Mouse (Mus musculus): ENCODE results near the gene 1700013F07Rik. TPM values are rescaled to one million over a fixed set of nuclear protein-coding genes. Genes with fewer than 3 reads are reported as not detected.
"Not testable (repeated sequence)": the region's sequence is repeated elsewhere in the genome, so short reads cannot be mapped to it uniquely, and the experiment has no call there.

1700013F07Rik gene
- polyA plus RNA-seq (2016; fragmentation: Nextera tagmentation; extraction: Ambion mirVana): not detected in 2 replicates

DNA sequence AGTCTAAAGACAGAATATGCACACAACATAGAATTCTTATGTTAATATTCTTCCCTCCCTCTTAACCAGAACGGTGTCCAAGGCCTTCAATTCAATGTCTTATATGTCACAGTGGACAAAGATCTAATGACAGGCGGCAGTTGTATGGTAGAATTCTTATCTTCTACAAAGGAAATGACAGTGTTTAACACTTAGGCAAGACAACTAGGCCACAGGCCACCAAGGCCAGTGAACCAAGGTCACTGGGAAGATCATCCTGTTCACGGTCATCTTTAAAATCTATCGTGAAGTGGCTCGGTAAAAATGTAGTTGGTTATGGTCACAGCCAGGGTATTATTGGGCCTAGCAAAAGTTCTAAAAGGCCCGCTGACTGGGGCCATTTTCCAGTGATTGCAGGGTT lies at the start of gene 1700013F07Rik:
Gene 1700013F07Rik (plus strand): TSS at position 200 of the 400 bp plus-strand sequence.
- Histone ChIP-seq H3K27me3 (peaks cover 28% of the 10 kb centered on the region), H3K9ac (replicated peaks) (no peak within 1 kb of the TSS), H3K9me3 (no peaks in the 10 kb centered on the region), H3K27ac (no peak within 1 kb of the TSS), H3K4me2 (no peak within 1 kb of the TSS), H3K36me3 (no peaks in the 10 kb centered on the region), H3K4me3 (replicated peaks) (no peak within 1 kb of the TSS), H3K4me1 (replicated peaks) (peaks cover 10% of the 10 kb centered on the region)
- no peak for ATAC-seq (ENCODE audit: insufficient number of reproducible peaks, insufficient read depth, low FRiP score, low TSS enrichment, low read depth)
- WGBS: 88% methylated on average over 6 of the region's 6 CpGs

DNA sequence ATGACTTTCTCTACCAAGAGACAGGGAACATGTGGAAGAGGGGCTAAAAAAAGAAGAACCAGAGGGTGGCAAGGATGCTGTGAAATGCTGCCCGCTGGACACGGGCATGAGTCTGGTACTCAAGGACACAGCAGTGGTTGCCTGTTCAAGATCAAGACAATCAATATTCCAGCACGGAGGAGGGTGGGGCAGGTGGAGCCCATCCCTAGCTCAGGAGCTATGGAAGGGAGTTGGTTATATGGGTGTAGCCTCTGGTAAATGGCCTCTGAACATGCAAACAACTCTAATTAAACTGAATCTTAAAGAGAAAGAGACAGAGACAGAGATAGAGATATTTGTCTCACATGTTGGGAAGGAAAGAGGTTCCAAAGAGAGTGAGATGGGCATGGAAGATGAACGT lies 49.2 kb upstream of the 1700013F07Rik start:
- Histone ChIP-seq H3K27ac (no peak overlapping the region), H3K9me3 (0 out of 2 replicates have a peak, but pooled peaks cover 8% of the 10 kb centered on the region), H3K36me3 (no peaks in the 10 kb centered on the region), H3K4me2 (no peak overlapping the region), H3K4me3 (replicated peaks) (no peak overlapping the region), H3K9ac (replicated peaks) (no peak overlapping the region), H3K27me3 (no peaks in the 10 kb centered on the region), H3K4me1 (replicated peaks) (no peaks in the 10 kb centered on the region)
- 88% methylated on average over 4 of the region's 4 CpGs for WGBS
- no peak for ATAC-seq (ENCODE audit: insufficient number of reproducible peaks, insufficient read depth, low FRiP score, low TSS enrichment, low read depth)

DNA sequence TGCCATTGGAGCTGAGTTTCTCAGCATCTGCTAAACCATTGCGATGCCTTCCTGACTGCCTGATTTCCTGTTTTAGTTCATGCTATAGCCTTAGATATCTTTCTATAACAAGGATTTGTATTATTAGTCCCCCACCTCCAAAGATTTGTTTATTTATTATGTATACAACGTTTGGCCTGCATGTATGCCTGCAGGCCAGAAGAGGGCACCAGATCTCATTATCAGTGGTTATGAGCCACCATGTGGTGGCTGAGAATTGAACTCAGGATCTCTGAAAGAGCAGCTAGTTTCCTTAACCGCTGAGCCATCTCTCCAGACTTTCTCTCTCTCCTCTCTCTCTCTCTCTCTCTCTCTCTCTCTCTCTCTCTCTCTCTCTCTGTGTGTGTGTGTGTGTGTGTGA lies 44.0 kb upstream of the 1700013F07Rik start:
- Histone ChIP-seq H3K27ac (no peak overlapping the region), H3K36me3 (no peaks in the 10 kb centered on the region), H3K4me2 (no peak overlapping the region), H3K9ac (replicated peaks) (no peak overlapping the region), H3K27me3 (peaks cover 5% of the 10 kb centered on the region; the same call in 1 of the 2 replicates), H3K4me3 (replicated peaks) (no peak overlapping the region), H3K4me1 (replicated peaks) (no peaks in the 10 kb centered on the region), H3K9me3 (0 out of 2 replicates have a peak, but pooled peaks cover 4% of the 10 kb centered on the region)
- no peak for ATAC-seq (ENCODE audit: insufficient number of reproducible peaks, insufficient read depth, low FRiP score, low TSS enrichment, low read depth)
- WGBS: 45% methylated on average over 3 of the region's 3 CpGs

DNA sequence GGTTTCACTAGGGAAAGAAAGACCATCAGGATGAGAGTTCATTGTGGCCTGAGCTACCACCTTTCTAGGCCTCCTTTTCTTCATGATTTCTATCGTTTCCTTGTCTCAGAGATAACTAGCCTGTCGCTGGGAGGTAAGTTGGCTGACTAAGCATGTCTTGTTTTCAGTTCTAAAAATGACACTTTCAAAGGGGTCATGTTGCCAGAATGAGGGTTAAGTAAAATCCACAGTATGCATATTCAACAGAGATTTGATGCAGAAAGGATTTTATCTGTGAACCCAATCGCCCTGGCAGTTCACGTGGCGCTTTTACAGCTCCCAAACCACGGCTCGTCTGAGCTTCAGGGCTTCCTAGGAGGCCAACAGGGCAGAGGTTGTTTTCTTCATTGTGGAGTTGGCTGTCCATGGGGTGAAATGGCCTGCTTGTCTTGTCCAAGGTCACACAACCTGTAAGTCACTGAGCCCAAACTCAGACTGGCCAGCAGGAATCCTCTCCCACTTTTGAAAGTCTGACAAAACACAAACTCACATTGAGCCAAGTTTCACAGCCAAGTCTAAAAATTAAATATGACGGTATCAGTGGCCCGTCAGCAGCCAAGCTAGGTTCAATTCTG lies 39.0 kb upstream of the 1700013F07Rik start:
- Histone ChIP-seq H3K27me3 (peaks cover 5% of the 10 kb centered on the region), H3K4me2 (no peak overlapping the region), H3K9me3 (no peaks in the 10 kb centered on the region), H3K4me3 (replicated peaks) (no peak overlapping the region), H3K27ac (no peak overlapping the region), H3K36me3 (no peaks in the 10 kb centered on the region), H3K4me1 (replicated peaks) (peaks cover 16% of the 10 kb centered on the region), H3K9ac (replicated peaks) (no peak overlapping the region)
- ATAC-seq (ENCODE audit: insufficient number of reproducible peaks, insufficient read depth, low FRiP score, low TSS enrichment, low read depth): no peak
- WGBS: 75% methylated on average over 9 of the region's 9 CpGs

DNA sequence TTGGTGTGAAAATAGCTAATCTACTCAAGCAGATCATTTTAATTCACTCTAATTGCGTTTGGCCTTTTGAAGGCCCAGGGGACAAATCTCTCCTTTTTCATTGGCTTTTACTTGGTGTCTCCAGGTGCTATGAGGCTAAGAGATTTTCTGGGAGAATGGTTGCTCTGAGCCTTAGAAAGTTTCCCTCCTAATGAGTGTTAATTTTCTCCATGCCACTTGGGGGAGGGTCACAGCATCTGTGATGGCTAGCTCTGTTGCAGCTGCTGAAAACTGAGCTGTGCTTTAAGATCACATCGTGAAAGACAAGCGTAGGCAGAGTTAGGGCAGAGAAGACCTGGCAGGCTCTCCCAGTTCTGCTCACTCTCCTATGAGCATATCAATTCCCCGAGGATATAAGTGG lies 38.5 kb upstream of the 1700013F07Rik start:
- H3K27ac ChIP-seq: no peak overlapping the region
- H3K4me2 ChIP-seq: no peak overlapping the region
- H3K27me3 ChIP-seq: peaks cover 5% of the 10 kb centered on the region
- H3K9ac ChIP-seq (replicated peaks): no peak overlapping the region
- WGBS: 28% methylated on average over 4 of the region's 4 CpGs
- no peaks in the 10 kb centered on the region for H3K36me3 ChIP-seq
- no peak for ATAC-seq (ENCODE audit: insufficient number of reproducible peaks, insufficient read depth, low FRiP score, low TSS enrichment, low read depth)
- H3K4me3 ChIP-seq (replicated peaks): no peak overlapping the region
- no peaks in the 10 kb centered on the region for H3K9me3 ChIP-seq
- peaks cover 16% of the 10 kb centered on the region for H3K4me1 ChIP-seq (replicated peaks)

DNA sequence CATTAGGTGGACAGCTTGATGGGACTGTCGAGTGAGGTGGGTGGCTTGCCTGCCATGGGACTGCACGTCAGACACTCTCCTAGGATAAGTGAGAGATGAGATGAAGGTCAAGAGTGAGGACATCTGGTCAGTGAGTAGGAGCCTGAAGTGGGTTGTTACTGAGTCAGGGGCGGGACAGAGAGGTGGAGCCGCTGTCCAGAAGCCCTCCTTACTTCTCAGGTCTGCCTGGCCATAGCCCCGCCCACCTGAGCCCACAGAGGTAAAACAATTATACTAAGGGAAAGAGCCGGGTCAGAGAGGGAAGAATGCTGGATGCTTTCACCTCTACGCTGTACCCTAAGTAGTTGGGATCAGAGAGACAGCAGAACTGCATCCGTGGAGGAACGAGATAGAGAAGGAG lies 36.3 kb upstream of the 1700013F07Rik start:
- no peaks in the 10 kb centered on the region; the same call in 1 of the 2 replicates for H3K27me3 ChIP-seq
- ATAC-seq (ENCODE audit: insufficient number of reproducible peaks, insufficient read depth, low FRiP score, low TSS enrichment, low read depth): no peak
- H3K9ac ChIP-seq (replicated peaks): no peak overlapping the region
- no peak overlapping the region for H3K27ac ChIP-seq
- 36% methylated on average over 9 of the region's 9 CpGs for WGBS
- H3K4me2 ChIP-seq: no peak overlapping the region
- H3K36me3 ChIP-seq: no peaks in the 10 kb centered on the region
- no peaks in the 10 kb centered on the region for H3K9me3 ChIP-seq
- peaks cover 16% of the 10 kb centered on the region for H3K4me1 ChIP-seq (replicated peaks)
- no peak overlapping the region for H3K4me3 ChIP-seq (replicated peaks)

DNA sequence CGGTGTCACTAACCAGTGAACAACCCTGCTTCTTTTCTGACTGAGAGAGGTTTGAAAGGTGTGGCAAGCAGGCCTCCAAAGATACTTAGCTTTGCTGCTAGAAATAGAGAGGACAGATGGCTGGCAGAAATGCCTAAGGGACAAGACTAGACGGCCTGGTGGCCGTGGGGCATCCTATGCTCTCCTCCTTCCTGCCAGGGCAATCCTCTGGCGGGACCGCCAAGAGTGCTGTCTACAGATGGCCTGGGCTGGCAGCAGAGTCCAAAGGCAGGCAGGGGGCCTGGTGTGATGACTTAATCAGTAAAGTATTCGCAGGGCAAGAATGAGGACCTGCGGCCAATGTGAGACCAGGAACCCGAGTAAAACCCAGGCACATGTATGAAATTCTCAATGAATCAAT lies 34.1 kb upstream of the 1700013F07Rik start:
- WGBS: 72% methylated on average over 8 of the region's 8 CpGs
- ATAC-seq (ENCODE audit: insufficient number of reproducible peaks, insufficient read depth, low FRiP score, low TSS enrichment, low read depth): no peak
- H3K27me3 ChIP-seq: no peaks in the 10 kb centered on the region; the same call in 1 of the 2 replicates
- peaks cover 16% of the 10 kb centered on the region for H3K4me1 ChIP-seq (replicated peaks)
- H3K4me3 ChIP-seq (replicated peaks): no peak overlapping the region
- H3K9ac ChIP-seq (replicated peaks): no peak overlapping the region
- no peaks in the 10 kb centered on the region for H3K9me3 ChIP-seq
- no peak overlapping the region for H3K27ac ChIP-seq
- H3K4me2 ChIP-seq: no peak overlapping the region
- no peaks in the 10 kb centered on the region for H3K36me3 ChIP-seq

DNA sequence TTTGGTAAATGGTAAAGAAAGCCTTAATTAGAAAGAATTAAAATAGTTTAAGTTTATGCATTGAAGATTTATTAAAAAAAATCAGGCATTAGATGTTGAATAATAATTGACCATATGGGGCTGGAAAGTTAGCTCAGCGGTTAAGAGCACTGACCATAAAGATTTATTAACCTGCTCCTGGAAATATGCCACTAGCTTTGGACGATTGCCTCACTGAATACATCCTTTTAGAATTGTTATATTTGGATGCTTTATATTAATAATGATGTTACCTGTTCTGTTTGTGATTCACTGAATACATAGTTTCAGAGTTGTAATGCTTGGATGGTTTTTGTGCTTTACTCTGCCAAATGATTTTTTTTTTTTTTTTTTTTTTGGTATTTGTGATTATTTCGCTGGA lies 32.5 kb upstream of the 1700013F07Rik start:
- H3K9me3 ChIP-seq; H3K9ac ChIP-seq (replicated peaks); ATAC-seq (ENCODE audit: insufficient number of reproducible peaks, insufficient read depth, low FRiP score, low TSS enrichment, low read depth); H3K4me2 ChIP-seq; H3K4me1 ChIP-seq (replicated peaks); H3K27me3 ChIP-seq; H3K4me3 ChIP-seq (replicated peaks); H3K27ac ChIP-seq; H3K36me3 ChIP-seq: not testable (repeated sequence)
- 72% methylated on average over 3 of the region's 3 CpGs for WGBS

DNA sequence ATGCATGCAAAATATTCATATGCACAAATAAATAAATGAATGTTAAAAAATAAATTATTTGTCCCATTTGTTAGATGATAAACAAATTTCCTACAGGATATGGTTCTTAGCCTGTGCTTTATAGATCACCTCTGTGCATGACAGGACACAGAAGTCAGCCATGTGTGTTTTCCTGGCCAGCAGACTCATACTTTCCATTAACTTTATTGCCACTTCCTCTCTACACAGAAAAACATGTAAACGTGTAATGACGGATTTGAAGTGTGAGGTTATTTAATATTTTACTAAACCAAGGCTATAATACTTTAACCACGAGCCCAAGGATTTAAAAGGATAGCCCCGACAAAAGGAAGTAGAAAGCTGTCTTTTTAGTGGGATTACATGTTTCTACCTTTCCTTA lies 30.0 kb upstream of the 1700013F07Rik start:
- H3K9ac ChIP-seq (replicated peaks): no peak overlapping the region
- no peak overlapping the region for H3K27ac ChIP-seq
- H3K4me2 ChIP-seq: no peak overlapping the region
- H3K4me1 ChIP-seq (replicated peaks): 0 out of 2 replicates have a peak, but pooled peaks cover 12% of the 10 kb centered on the region
- H3K36me3 ChIP-seq: no peaks in the 10 kb centered on the region
- H3K9me3 ChIP-seq: no peaks in the 10 kb centered on the region
- H3K4me3 ChIP-seq (replicated peaks): no peak overlapping the region
- ATAC-seq (ENCODE audit: insufficient number of reproducible peaks, insufficient read depth, low FRiP score, low TSS enrichment, low read depth): no peak
- 60% methylated on average over 4 of the region's 4 CpGs for WGBS
- no peaks in the 10 kb centered on the region for H3K27me3 ChIP-seq

DNA sequence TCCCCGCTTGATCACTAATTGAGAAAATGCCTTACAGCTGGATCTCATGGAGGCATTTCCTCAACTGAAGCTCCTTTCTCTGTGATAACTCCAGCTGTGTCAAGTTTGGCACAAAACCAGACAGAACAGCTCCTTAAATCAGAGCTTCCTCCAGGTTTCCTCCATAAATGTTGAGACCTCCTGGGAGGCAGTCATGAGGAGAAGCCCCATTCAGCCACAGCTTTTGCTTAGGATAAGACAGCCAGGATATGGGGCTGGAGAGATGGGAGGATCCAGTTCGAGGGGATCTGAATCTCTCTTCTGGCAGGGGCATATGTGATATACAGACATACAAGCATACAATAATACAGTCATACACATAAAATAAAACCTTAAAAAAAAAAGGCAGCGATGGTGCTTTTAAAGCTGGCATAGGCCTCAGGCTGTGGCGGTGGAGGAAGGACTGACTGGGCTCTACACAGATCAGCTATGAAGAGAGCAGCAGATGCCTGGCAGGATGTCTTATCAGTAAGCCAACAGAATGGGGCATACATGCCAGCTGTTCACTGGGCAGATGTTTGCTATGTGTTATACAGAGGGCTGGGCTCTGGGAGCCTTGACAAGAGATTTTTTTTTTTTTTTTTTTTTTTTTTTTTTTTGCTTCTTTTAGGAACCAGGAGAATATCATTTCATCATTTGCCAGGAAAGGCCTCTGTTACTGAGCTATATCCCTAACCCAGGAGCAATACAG lies 25.0 kb upstream of the 1700013F07Rik start:
- no peak overlapping the region for H3K27ac ChIP-seq
- no peak for ATAC-seq (ENCODE audit: insufficient number of reproducible peaks, insufficient read depth, low FRiP score, low TSS enrichment, low read depth)

DNA sequence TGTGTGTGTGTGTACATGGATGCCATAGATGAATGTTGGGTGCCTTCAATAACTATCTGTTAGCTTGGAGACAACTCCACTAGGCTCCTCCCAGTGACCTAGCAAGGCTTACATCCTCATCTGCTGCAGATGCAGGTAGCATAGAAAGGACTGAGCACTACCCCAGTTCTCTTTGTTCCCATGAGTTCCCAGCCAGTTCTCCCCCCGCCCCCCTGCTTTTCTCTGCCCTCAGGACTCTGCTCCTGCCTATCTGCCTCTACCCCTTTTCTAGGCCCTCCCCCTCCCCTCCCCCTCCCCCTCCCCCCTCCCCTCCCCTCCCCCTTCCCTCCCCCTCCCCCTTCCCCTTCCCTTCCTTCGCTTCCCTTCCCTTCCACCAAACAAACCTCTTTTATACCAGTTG lies 23.8 kb upstream of the 1700013F07Rik start:
- Histone ChIP-seq H3K4me2 (no peak overlapping the region), H3K36me3 (no peaks in the 10 kb centered on the region), H3K9ac (replicated peaks) (no peak overlapping the region), H3K27ac (no peak overlapping the region), H3K4me3 (replicated peaks) (no peak overlapping the region), H3K9me3 (no peaks in the 10 kb centered on the region), H3K4me1 (replicated peaks) (peaks cover 26% of the 10 kb centered on the region), H3K27me3 (no peaks in the 10 kb centered on the region)
- WGBS: 63% methylated on average over 1 of the region's 2 CpGs
- ATAC-seq (ENCODE audit: insufficient number of reproducible peaks, insufficient read depth, low FRiP score, low TSS enrichment, low read depth): no peak

More for the DNA sequence above, 25.0 kb upstream of the 1700013F07Rik start:
- 60% methylated on average over 4 of the region's 4 CpGs for WGBS
- H3K4me2 ChIP-seq: no peak overlapping the region
- no peaks in the 10 kb centered on the region for H3K36me3 ChIP-seq
- peaks cover 26% of the 10 kb centered on the region for H3K4me1 ChIP-seq (replicated peaks)
- H3K4me3 ChIP-seq (replicated peaks): no peak overlapping the region
- no peak overlapping the region for H3K9ac ChIP-seq (replicated peaks)
- no peaks in the 10 kb centered on the region for H3K9me3 ChIP-seq
- no peaks in the 10 kb centered on the region for H3K27me3 ChIP-seq

Measured in limb, embryonic 12.5 days (tissue).